Mouse (Mus musculus) urinary bladder, postnatal 25 days (tissue): Measurements from ENCODE around the gene Olfr10.
"Not testable (repeated sequence)": the region's sequence is repeated elsewhere in the genome, so short reads cannot be mapped to it uniquely, and the experiment has no call there.

Experiments used
- DNase-seq: peaks from one replicate; pipeline ENCODE4 v3.0.0; 2022; ENCODE audit warnings: low spot score

The Olfr10 gene

DNA sequence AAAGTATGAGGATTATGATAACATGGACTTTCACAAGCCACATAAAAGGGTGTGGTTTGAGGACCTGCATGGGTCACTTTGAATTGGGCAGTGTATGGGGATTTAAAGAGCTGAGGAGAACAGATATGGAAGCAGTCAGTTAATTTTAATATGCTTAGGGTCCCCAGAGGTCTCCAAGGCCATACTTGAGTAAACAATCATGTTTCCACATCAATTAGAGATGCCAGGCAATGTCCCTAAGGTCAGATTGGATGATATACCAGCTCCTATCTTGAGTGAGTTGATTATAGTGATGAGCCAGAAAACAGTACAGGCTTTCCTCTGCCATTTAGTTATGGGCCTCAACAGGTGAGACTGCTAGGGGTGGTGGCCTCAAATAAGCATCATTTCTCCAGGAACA is at the start of gene Olfr10:
Gene Olfr10 (plus strand): TSS at position 301 of the 400 bp plus-strand sequence.
- no peak for DNase-seq

DNA sequence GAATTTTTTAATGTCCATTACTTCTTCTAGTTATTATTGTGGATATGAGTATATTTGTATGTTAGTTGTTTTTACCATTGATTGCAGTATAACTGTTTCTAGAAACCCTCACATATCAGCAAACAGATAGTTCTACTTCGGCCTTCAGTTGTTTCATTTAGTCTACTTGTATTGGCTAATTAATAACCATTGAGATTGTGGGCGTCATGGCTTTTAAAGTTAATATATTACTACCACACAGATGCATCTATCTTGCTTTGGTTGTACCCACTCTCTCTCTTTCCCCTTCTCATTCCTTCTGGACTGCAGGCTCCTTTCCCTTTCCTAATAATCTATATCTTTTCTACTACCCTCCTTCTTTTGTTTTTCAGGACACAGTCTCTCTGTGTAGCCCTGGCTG is 45.2 kb upstream of the Olfr10 start:
- no peak for DNase-seq

GRCm38 (mm10) chr11:49259829-49260228 is 44.7 kb upstream of the Olfr10 start:
- no peak for DNase-seq

DNA sequence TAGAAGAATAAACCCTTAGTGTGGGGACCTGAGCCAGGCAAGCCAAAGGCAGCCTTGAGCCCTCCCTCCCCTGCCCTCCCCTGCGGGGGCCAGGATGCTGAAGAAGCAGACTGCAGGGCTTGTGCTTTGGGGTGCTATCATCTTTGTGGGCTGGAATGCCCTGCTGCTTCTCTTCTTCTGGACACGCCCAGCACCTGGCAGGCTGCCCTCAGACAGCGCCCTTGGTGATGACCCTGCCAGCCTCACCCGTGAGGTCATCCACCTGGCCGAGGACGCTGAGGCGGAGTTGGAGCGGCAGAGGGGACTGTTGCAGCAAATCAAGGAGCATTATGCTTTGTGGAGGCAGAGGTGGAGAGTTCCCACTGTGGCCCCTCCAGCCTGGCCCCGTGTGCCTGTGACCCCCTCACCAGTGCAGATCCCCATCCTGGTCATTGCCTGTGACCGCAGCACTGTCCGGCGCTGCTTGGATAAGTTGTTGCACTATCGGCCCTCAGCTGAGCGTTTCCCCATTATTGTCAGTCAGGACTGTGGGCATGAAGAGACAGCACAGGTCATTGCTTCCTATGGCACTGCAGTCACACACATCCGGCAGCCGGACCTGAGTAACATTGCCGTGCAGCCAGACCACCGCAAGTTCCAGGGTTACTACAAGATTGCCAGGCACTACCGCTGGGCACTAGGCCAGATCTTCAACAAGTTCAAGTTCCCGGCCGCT is 43.8 kb upstream of the Olfr10 start:
- DNase-seq: no peak

- no peak for DNase-seq
Observed at GRCm38 (mm10) chr11:49261313-49261855, 43.2 kb upstream of the Olfr10 start.

DNA sequence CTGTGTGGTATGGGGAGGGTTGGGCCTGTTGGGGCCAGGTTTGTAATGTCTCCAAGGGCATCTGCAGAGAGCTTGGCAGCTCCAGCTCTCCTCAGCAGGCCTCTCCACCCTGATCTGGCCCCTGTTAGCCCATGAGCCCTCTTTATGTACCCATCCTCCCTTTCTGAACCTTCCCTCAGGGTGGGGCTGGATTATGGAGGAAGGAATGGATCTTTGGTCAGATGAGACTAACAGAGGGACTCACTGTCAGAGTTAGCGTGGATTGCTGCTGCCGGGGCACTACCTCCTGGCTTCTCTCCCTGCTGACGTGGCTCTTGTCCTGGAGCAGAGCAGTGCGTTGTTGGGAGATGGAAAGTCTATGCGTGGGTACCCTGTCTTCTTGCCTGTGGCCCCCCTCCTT is 42.3 kb upstream of the Olfr10 start:
- no peak for DNase-seq

DNA sequence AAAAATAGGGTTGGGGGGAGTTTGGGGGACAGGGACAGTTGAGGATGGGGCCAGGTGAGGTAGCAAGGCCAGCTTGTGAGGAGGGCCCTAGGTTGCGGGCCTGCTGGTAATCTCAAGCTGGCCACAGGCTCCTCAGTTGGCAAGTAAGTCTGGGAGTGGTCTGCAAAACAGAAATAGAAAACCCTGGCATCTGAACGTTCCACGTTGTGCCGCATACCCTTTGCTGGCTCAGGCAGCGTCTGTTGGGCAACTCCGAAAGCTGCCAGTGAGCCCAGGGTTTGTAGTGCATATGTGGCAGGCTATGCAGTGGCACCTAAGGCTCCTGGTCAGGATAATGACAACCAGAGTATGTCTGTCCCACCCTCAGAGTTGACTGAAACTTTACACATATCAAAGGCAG is 41.4 kb upstream of the Olfr10 start:
- DNase-seq: no peak

- DNase-seq: no peak
Observed at GRCm38 (mm10) chr11:49264081-49264480, 40.5 kb upstream of the Olfr10 start.

- DNase-seq: no peak
Observed at GRCm38 (mm10) chr11:49264622-49265021, 39.9 kb upstream of the Olfr10 start.

- no peak for DNase-seq
Observed at GRCm38 (mm10) chr11:49265101-49265500, 39.4 kb upstream of the Olfr10 start.

- no peak for DNase-seq
Observed at GRCm38 (mm10) chr11:49266671-49267070, 37.9 kb upstream of the Olfr10 start.

DNA sequence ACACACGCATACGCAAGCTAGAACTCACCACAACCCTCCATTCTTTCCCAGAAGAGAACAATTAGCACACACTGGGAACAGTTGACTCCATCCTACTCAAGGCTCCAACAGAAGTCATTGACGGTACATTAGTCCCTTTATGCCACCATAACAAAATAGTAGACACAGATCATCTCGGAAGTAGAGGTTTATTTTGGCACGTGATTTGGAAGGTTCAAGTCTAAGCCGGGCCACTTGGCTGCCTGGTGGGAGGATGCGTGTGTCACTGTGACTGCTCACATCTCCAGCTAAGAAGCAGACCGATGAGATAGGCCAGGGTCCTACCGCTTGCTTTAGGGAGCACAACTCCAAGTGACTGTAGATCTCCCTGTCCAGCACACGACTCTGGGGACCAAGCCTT is 37.2 kb upstream of the Olfr10 start:
- no peak for DNase-seq

GRCm38 (mm10) chr11:49267970-49268579 is 36.5 kb upstream of the Olfr10 start:
- DNase-seq: no peak

DNA sequence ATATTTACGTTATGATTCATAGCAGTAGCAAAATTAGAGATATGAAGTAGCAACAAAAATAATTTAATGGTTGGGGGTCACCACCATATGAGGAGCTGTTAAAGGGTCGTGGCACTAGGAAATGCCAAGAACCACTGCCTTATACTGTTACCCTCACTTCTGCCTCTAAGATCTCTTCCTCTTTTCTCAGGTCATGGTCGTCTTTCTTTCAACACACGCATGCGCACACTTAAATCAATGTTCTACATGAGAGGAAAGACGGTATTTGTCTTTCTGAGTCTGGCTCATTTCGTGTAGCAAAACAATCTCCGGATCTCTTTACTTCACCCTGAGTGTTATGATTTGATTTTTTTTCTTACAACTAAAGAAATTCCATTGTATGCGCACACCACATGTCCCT is 34.8 kb upstream of the Olfr10 start:
- no peak for DNase-seq

DNA sequence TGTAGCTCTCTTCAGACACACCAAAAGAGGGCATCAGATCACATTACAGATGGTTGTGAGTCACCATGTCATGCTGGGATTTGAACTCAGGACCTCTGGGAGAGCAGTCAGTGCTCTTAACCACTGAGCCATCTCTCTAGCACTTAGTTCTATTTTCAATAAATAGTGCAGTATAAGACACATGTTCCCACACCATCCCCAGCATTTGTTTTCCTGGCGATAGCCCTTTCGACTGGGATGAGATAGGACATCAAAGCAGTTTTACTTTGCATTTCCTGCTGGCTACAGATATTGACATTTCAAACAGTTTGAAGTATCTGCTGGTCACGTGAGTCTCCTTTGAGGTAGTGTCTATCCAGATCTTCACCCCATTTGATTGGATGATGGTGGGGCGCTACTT is 34.2 kb upstream of the Olfr10 start:
- no peak for DNase-seq

DNA sequence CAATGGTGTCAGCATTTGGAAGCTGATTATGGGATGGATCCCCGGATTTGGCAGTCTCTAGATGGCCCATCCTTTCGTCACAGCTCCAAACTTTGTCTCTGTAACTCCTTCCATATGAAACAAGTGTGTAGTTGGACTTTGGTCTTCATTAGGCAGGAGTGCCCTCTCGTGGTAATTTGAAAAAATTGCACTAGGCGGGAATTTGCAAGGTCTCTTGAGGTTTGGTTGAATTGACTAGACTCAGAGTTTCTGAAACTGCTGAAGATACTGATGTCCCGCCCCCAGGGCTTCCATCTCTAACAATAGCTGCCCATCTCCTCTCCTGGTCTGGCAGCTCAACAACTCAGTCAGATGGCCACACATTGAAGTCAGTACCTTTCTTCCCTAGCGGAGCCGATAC is 33.2 kb upstream of the Olfr10 start:
- peak; percentile 31 for DNase-seq

- DNase-seq: no peak
Observed at GRCm38 (mm10) chr11:49273834-49274519, 30.6 kb upstream of the Olfr10 start.

DNA sequence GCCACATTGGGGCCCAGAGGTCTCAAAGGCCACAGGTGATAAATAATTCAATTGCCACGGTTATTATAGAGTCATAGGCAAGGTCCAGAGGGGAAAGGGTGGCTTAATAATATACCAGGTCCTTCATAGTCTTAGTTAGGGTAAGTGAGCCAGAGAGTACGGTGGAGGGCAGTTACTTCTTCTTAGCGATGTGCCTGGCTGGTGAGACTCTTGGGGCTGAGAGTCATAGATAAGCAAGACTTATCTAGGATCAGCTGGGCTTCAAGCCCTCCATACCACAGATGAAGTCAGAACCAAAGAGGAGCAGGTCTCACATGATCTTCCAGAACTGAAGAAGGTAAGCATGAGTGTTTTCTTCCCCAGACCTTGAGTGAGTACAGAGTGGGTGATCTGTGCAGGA is 26.3 kb upstream of the Olfr10 start, which contains the start of gene Olfr1393:
Gene Olfr1393 (plus strand): TSS at position 83 of the 400 bp plus-strand sequence.
- DNase-seq: no peak

- DNase-seq: not testable (repeated sequence)
Observed at GRCm38 (mm10) chr11:49284982-49285381, 19.6 kb upstream of the Olfr10 start, which contains the start of gene Olfr1392. TSS of gene Olfr1392 (plus strand) at chr11:49285282.

DNA sequence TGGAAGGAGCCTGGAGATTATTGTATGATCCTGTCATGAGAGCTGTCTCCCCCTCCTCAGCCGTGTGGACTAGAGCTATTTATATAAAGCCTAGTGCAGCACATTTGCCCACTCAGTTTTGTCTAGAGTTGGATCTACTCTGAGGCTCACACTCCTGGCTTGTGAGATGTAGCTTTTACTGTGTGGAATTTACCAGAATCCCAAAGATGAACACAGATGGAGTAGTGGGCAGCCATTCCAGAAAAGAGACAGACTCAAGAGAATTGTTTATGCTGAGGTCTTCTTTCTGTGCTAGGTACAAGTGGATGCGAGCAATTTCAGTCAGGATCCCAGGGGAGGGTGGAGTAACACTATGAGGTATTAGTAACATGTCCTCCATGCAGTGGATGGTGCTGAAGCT is 17.3 kb upstream of the Olfr10 start:
- DNase-seq: no peak

- no peak for DNase-seq
Observed at GRCm38 (mm10) chr11:49292777-49293176, 11.8 kb upstream of the Olfr10 start.

DNA sequence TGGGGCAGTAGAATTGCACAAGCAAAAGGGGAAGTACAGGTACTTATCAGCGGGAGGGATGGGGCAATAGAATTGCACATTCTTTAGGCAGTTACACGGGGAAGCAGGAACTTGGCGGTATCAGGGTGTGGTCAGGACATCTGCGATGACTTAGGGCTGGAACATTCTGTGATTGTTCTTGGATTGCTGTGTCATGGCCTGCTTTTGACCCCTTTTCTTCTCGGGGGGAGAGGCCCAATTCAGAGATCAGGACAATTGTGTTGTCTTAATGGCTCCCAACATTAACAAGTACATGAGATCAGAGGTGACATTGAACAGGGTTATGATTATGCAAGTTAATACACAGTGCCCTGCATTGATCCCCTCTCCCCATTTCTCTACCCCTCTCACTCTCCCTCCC is 4.0 kb downstream of the Olfr10 start:
- DNase-seq: not testable (repeated sequence)

DNA sequence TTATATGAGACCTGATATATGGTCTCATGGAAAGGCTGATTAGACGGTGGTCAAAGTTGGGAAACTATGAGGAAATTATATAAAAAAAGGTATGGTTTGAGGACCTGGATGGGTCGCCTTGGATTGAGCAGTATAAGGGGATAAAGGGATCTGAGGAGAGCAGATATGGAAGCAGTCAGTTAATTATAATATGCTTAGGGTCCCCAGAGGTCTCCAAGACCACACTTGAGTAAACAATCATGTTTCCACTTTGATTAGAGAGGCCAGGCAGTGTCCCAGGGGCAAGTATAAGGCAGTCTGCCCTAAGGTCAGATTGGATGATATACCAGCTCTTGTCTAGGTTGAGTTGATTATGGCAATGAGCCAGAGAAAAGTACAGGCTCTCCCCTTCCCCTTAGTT is 17.9 kb downstream of the Olfr10 start, which contains the start of gene Olfr1391:
Gene Olfr1391 (plus strand): TSS at position 301 of the 400 bp plus-strand sequence.
- no peak for DNase-seq
